Mouse (Mus musculus) thymus, adult 2 months (tissue): Measurements from ENCODE around the gene Amigo1.

Source experiments
- CTCF ChIP-seq: fragments of 200-500 bp; IDR thresholded peaks from 2 replicates; pipeline ENCODE4 v1.5.1; 2012; ENCODE audit warnings: mild to moderate bottlenecking, control low read depth, low read length, moderate library complexity, borderline replicate concordance; ENCODE audit not compliant: control insufficient read depth, poor library complexity, insufficient read depth; ENCODE audit errors: extremely low read depth
- POLR2A ChIP-seq: fragments of 200-500 bp; IDR thresholded peaks from 2 replicates; pipeline ENCODE4 v1.6.1; 2012; ENCODE audit warnings: mild to moderate bottlenecking, low read length, control low read depth, moderate library complexity; ENCODE audit not compliant: control insufficient read depth, poor library complexity, insufficient read depth; ENCODE audit errors: extremely low read depth

- TF ChIP-seq CTCF = no peak
- no peak for TF ChIP-seq POLR2A
Measured at GRCm38 (mm10) chr3:108186098-108187047, at the start of gene Amigo1.
